Mouse (Mus musculus): ENCODE data around the gene Zfp36l1. TPM values are rescaled to one million over a fixed set of nuclear protein-coding genes. Genes with fewer than 3 reads are reported as not detected.

The Zfp36l1 gene
- polyA plus RNA-seq, 1 experiment from 2014 or later, result 149 TPM

DNA sequence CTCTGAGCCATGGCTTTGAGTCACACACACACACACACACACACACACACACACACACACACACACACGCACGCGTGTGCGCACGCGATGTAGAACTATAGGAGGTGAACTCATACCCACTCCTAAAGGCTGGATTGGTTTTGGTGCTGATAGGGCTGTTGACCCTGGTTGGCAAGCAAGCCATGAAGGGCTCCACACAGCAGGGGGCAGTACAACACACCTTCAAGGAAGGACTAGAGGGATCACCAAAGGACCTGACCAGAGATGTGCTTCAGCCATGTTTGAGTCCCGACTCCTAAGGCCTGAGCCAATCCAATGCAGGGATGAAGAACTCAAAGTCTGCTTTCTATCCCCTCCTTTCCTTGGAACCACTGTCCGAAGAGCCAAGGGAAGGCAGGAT, 16.7 kb upstream of the Zfp36l1 start:
- Histone ChIP-seq H3K27me3 (no peaks in the 10 kb centered on the region), H3K4me2 (no peak overlapping the region), H3K36me3 (peaks cover 15% of the 10 kb centered on the region), H3K4me1 (peaks cover 37% of the 10 kb centered on the region), H3K4me3 (no peak overlapping the region), H3K9me3 (no peaks in the 10 kb centered on the region), H3K27ac (peak overlapping the region; percentile 97), H3K9ac (no peak overlapping the region)
- ATAC-seq (ENCODE audit: insufficient number of reproducible peaks, insufficient read depth, low FRiP score, low TSS enrichment, low read depth), result no peak
- WGBS, result 96% methylated on average over 8 of the region's 8 CpGs

DNA sequence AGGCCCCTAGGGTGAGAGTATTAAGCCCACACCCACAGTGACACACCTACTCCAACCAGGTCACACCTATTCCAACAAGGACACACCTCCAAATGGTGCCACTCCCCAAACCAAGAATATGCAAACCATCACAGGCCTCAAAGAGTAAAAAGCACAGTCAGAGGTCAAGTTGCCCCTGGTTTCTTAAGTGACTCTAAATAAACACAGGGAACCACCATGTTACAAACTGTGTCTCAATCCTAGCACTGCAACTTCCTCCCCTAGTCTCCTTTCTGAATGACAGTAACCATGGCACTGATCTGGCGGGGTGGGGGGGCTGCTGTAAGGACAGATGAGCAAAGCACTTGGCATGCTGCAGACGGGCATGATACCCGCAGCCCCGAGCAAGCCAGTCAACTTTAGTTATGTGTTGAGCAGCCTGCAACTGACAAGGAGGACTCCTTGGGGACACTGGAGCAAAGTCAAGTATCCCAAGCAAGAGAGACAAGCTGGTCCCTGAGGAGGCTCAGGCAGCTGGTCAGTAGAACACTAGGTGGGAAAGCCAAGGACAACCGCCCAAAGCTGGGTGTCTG, 14.5 kb upstream of the Zfp36l1 start:
- Histone ChIP-seq H3K36me3 (peaks cover 25% of the 10 kb centered on the region), H3K9ac (no peak overlapping the region), H3K4me1 (peaks cover 54% of the 10 kb centered on the region), H3K4me3 (no peak overlapping the region), H3K27me3 (no peaks in the 10 kb centered on the region), H3K9me3 (no peaks in the 10 kb centered on the region), H3K27ac (no peak overlapping the region), H3K4me2 (no peak overlapping the region)
- ATAC-seq (ENCODE audit: insufficient number of reproducible peaks, insufficient read depth, low FRiP score, low TSS enrichment, low read depth), result no peak
- WGBS, result 92% methylated on average over 5 of the region's 5 CpGs

DNA sequence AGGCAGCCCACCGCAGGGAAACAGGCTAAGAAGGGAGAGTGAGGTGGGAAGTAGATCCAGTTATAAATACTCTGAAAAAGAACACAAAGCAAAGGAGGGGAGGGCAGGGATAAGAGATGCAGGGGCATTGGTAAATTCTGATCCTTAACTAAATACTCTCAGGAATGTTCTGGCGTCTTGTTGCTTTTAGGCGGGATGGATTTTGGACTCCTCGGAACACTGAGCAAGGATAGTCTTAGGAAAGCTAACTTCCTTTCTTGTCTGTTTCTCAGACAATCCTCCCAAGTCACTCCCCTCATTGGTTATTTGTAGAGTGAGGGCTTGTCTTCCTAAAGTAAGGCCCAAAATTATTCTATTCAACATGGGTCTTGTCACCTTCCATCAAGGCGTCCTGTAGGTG, 12.5 kb upstream of the Zfp36l1 start:
- no peak overlapping the region for H3K4me2 ChIP-seq
- no peak overlapping the region for H3K4me3 ChIP-seq
- 85% methylated on average over 5 of the region's 5 CpGs for WGBS
- H3K27me3 ChIP-seq, result no peaks in the 10 kb centered on the region
- peaks cover 39% of the 10 kb centered on the region for H3K4me1 ChIP-seq
- H3K9ac ChIP-seq, result no peak overlapping the region
- ATAC-seq (ENCODE audit: insufficient number of reproducible peaks, insufficient read depth, low FRiP score, low TSS enrichment, low read depth), result no peak
- H3K27ac ChIP-seq, result no peak overlapping the region
- H3K36me3 ChIP-seq, result peaks cover 30% of the 10 kb centered on the region
- no peaks in the 10 kb centered on the region for H3K9me3 ChIP-seq

DNA sequence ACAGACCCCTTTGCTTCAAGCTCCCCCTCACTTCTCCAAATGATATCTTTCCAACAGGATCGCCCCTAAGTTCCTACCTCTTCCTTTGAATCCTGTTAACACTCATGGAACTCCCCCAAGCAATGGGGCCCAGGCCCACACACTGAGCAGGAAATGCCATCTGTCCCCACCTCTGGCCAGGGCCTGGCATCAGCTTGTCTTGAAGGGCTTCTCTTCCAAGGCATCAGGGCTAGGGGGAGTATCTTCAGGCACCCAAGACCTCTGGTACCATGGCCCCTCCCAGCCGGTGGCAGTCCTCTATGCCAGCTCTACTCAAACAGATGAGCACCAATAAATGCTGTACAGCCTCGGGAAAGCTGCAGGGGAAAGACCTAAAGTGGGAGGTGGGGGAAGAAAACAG, 11.9 kb upstream of the Zfp36l1 start:
- ATAC-seq (ENCODE audit: insufficient number of reproducible peaks, insufficient read depth, low FRiP score, low TSS enrichment, low read depth), result no peak
- no peak overlapping the region for H3K4me2 ChIP-seq
- no peaks in the 10 kb centered on the region for H3K9me3 ChIP-seq
- WGBS, result 78% methylated on average over 3 of the region's 3 CpGs
- no peak overlapping the region for H3K4me3 ChIP-seq
- no peak overlapping the region for H3K9ac ChIP-seq
- H3K27me3 ChIP-seq, result no peaks in the 10 kb centered on the region
- no peak overlapping the region for H3K27ac ChIP-seq
- H3K36me3 ChIP-seq, result peaks cover 31% of the 10 kb centered on the region
- H3K4me1 ChIP-seq, result peaks cover 33% of the 10 kb centered on the region

DNA sequence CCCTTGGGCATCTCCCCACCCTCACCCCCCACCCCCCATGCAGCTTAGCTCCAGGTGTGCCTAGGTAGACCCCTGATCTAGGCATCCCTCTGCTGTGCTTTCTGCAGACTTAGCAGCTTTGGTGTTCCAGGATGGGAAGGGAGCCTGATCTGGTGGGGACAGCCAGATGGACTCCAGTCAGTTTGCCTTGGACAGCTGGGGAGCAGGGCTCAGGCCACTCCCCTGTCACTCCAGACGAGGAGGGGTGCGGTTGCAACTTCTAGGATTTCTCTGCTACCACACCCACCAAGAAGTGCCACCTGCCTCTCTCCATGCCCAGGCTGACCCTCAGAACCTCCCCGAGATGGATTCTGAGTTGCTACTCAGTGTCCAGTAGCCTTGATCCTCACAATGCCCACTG, 11.4 kb upstream of the Zfp36l1 start:
- Histone ChIP-seq H3K4me1 (peaks cover 29% of the 10 kb centered on the region), H3K4me2 (no peak overlapping the region), H3K9me3 (no peaks in the 10 kb centered on the region), H3K27me3 (no peaks in the 10 kb centered on the region), H3K27ac (no peak overlapping the region), H3K9ac (no peak overlapping the region), H3K36me3 (peaks cover 32% of the 10 kb centered on the region), H3K4me3 (no peak overlapping the region)
- no peak for ATAC-seq (ENCODE audit: insufficient number of reproducible peaks, insufficient read depth, low FRiP score, low TSS enrichment, low read depth)
- 73% methylated on average over 3 of the region's 3 CpGs for WGBS

DNA sequence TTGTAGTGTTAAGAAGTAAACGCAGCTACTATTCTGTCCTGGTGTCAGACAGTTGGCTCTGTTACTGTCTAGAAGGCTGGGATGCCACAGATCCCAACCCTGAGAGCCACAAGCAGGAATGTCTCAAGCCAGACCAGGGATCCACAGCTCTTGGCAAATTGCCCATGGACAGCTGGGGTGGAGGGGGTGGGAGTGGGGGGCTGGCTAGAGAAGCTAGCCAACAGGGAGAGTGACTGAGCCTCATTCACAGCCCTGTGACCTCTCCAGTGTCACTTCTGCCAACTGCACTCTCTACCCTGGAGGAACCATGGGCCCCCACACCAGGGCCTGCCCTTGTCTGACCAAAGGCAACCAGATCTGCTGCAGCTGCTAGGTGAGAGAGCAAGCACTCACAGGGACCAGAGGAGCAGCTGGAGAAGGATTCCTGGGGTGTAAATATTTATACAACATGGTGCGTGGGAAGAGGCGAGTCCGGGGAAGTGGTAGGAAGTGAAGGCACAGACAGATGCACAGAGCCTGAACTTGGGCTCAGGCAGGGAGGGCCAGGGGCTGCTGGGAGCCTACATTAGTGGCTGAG, 10.5 kb upstream of the Zfp36l1 start:
- H3K4me3 ChIP-seq, result no peak overlapping the region
- H3K36me3 ChIP-seq, result peaks cover 32% of the 10 kb centered on the region
- 67% methylated on average over 4 of the region's 4 CpGs for WGBS
- no peak overlapping the region; the same call in 1 of the 2 replicates for H3K27ac ChIP-seq
- peaks cover 27% of the 10 kb centered on the region for H3K4me1 ChIP-seq
- no peak overlapping the region for H3K9ac ChIP-seq
- H3K9me3 ChIP-seq, result no peaks in the 10 kb centered on the region
- no peak overlapping the region for H3K4me2 ChIP-seq
- no peak for ATAC-seq (ENCODE audit: insufficient number of reproducible peaks, insufficient read depth, low FRiP score, low TSS enrichment, low read depth)
- no peaks in the 10 kb centered on the region for H3K27me3 ChIP-seq

DNA sequence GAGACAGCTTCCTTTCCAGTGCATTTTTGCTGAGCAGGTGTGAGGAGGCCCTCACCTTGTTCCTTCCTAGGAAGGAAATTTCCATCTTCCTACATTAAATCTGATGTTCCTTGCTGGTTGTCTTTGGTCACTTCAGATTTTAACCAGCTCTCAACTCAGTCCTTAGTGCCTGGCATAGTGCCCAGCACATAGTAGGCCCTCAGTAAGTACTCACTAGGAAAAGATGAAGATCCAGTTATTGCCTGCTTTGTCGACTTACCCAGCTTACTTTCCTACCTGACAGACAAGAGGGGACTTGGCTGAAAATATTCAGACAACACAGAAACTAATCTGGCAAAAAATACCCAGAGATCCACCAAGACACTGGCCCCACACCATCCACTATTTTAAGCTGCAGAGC, 8.6 kb upstream of the Zfp36l1 start:
- no peak overlapping the region for H3K27ac ChIP-seq
- H3K4me2 ChIP-seq, result no peak overlapping the region
- H3K9ac ChIP-seq, result no peak overlapping the region
- peaks cover 31% of the 10 kb centered on the region for H3K36me3 ChIP-seq
- 70% methylated on average over 1 of the region's 1 CpGs for WGBS
- H3K9me3 ChIP-seq, result no peaks in the 10 kb centered on the region
- H3K4me3 ChIP-seq, result no peak overlapping the region
- peaks cover 38% of the 10 kb centered on the region for H3K4me1 ChIP-seq
- no peak for ATAC-seq (ENCODE audit: insufficient number of reproducible peaks, insufficient read depth, low FRiP score, low TSS enrichment, low read depth)
- H3K27me3 ChIP-seq, result no peaks in the 10 kb centered on the region

DNA sequence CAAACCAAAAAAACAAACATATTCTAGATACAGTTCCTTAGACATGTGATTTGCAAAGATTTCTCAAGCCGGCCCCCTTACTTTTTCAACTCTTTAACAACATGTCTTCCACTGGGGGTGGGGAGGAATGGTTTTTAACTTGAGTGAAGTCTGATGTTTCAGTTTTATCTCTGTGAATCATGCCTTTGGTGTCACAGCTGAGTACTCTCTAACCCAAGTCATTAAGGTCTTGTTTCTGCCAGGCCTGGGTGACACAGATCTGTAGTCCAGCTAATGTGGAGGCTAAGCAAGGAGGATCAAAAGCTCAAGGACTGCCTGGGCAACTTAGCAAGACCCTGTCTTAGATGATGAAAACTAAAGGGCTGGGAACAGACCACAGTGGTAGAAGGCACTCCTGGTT, 5.8 kb upstream of the Zfp36l1 start:
- Histone ChIP-seq H3K4me1 (peaks cover 36% of the 10 kb centered on the region), H3K9ac (no peak overlapping the region), H3K36me3 (peaks cover 15% of the 10 kb centered on the region), H3K9me3 (no peaks in the 10 kb centered on the region), H3K4me2 (no peak overlapping the region), H3K27me3 (no peaks in the 10 kb centered on the region), H3K4me3 (no peak overlapping the region), H3K27ac (no peak overlapping the region)
- no peak for ATAC-seq (ENCODE audit: insufficient number of reproducible peaks, insufficient read depth, low FRiP score, low TSS enrichment, low read depth)
- 80% methylated on average over 1 of the region's 1 CpGs for WGBS

DNA sequence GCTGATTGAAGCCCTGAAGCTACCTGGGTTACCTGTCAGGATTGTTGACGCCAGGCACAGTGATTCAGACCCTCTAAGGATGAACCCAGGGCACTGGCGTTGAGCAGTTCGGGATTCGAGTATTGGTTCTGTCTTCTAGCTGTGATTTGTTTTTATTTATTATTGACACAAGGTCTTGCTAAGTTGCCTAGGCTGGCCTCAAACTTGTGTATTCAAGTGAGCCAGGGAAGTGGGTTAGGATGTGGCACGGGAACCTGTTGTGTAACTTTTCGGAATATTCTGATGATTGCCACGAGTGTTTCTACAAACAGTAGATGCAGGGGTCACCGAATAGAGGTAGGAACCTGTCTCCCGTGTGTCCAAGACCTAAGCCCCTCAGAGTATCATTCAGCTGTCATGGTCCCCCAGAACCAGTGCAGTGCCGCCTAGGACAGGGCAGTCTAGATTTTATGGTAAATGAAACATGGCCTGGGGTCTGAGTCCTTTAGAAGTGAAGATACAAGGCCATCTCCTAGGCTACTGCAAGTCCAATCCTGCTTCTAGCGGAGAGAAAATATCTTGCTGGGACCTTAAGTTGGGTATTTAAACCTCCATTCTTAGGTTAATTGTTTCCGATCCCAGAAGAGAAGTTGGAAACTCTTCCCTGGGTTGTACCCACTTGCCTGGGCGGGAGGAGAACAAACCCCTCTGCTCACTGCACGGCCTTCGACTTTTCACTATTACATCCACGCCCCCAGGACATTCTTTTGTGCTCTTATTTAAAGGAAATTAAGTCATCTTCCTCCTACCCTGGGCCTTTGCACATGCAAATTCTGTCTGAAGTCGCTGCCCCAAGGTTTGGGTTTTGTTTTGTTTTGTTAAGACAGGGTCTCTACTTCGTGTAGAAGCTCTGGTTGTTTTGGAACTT, 3.6 kb upstream of the Zfp36l1 start:
- no peak for ATAC-seq (ENCODE audit: insufficient number of reproducible peaks, insufficient read depth, low FRiP score, low TSS enrichment, low read depth)
- peaks cover 21% of the 10 kb centered on the region for H3K4me1 ChIP-seq

DNA sequence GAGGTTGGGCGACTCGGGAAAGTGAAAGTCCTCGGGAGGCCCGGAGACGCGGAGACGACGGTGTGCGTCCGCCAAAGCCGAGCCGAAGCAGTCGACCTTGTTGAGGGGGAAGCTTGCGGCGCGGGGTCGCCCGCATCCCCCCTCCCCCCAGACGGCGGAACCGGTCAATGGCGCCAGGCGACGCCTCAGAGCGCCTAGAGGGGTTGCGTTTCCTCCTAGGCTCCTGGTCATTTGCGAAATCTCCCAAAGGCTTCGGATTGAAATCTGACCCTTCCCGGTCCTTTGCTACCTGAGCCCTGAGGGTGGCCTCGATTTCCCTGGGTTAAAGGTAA, 3.0 kb upstream of the Zfp36l1 start:
- H3K9me3 ChIP-seq, result no peaks in the 10 kb centered on the region
- no peak for ATAC-seq (ENCODE audit: insufficient number of reproducible peaks, insufficient read depth, low FRiP score, low TSS enrichment, low read depth)
- peaks cover 11% of the 10 kb centered on the region for H3K36me3 ChIP-seq
- no peaks in the 10 kb centered on the region for H3K27me3 ChIP-seq
- H3K4me1 ChIP-seq, result peaks cover 21% of the 10 kb centered on the region
- H3K4me2 ChIP-seq, result peak overlapping the region; percentile 90
- H3K4me3 ChIP-seq, result peak overlapping the region; percentile 90
- under 1% methylated on average over 30 of the region's 30 CpGs for WGBS
- peak overlapping the region; percentile 79 for H3K9ac ChIP-seq
- H3K27ac ChIP-seq, result peak overlapping the region; percentile 99

More for the DNA sequence above, 3.6 kb upstream of the Zfp36l1 start:
- H3K4me3 ChIP-seq, result peak overlapping the region; percentile 90
- H3K27ac ChIP-seq, result peak overlapping the region; percentile 99
- H3K9ac ChIP-seq, result peak overlapping the region; percentile 79
- WGBS, result 28% methylated on average over 18 of the region's 18 CpGs
- no peaks in the 10 kb centered on the region for H3K27me3 ChIP-seq
- peaks cover 11% of the 10 kb centered on the region for H3K36me3 ChIP-seq
- no peaks in the 10 kb centered on the region for H3K9me3 ChIP-seq
- peak overlapping the region; percentile 90 for H3K4me2 ChIP-seq

DNA sequence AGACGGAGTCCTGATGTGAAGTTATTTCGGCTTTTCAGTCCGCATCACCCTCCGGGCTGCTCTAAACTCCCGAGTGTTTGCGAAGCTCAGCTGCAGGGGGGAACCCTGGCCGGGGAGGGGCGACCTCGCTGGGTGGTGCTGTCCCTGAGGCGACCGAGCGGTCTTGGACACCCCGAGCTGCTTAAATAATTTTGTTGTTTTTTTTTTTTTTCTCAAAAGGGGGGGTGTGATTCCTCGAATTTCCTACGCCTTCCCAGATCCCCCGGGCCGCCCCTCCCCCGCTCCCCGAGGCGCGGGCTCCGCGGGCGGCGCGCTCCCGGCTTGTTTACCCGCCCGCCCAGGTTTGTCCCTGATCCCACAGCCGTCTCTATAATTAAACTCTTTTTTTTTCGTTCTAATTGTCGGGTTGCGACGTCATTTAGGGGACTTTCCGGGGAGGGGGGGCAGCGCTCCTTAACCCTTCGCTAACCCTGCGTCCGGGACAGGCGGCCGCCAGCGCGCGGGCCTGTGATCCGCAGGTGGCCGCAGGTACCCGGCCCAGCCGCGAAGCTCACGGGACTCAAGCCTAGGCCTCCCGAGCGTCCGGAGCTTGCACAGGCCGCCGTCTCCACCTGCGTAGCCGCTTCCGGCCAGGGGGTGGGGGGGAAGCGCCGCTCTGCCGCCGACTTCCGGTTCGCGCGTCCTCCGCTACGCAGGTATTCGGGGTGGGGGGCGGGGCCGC, 2.5 kb upstream of the Zfp36l1 start:
- no peaks in the 10 kb centered on the region for H3K9me3 ChIP-seq
- no peaks in the 10 kb centered on the region for H3K27me3 ChIP-seq
- ATAC-seq (ENCODE audit: insufficient number of reproducible peaks, insufficient read depth, low FRiP score, low TSS enrichment, low read depth), result peak; percentile 43
- H3K36me3 ChIP-seq, result peaks cover 9% of the 10 kb centered on the region
- peak overlapping the region; percentile 99 for H3K27ac ChIP-seq
- WGBS, result under 1% methylated on average over 70 of the region's 71 CpGs
- peak overlapping the region; percentile 90 for H3K4me2 ChIP-seq
- H3K4me3 ChIP-seq, result peak overlapping the region; percentile 90
- peak overlapping the region; percentile 79 for H3K9ac ChIP-seq
- H3K4me1 ChIP-seq, result peaks cover 21% of the 10 kb centered on the region
